Mouse (Mus musculus) kidney, postnatal 0 days (tissue): Measurements from ENCODE around the gene Cdrt4. TPM values are rescaled to one million over a fixed set of nuclear protein-coding genes. Genes with fewer than 3 reads are reported as not detected.

ENCODE experiments used
- ATAC-seq: fragments of 200-750 bp; cut with Nextera tagmentation; replicated peaks from 2 replicates; pipeline ENCODE4 v1.8.0; 2017; ENCODE audit warnings: low read depth, moderate number of reproducible peaks, moderate TSS enrichment, moderate library complexity; ENCODE audit not compliant: low FRiP score
- DNase-seq: peaks from one replicate; pipeline ENCODE4 v3.0.0-alpha.2; 2016; ENCODE audit warnings: low spot score
- H3K27ac ChIP-seq: fragments of 300-500 bp; sonication (generic); 2 replicates; pipeline ENCODE4 v1.5.1; 2014; ENCODE audit warnings: mild to moderate bottlenecking
- H3K27me3 ChIP-seq: fragments of 300-500 bp; sonication (generic); 2 replicates; pipeline ENCODE4 v1.6.1; 2014; ENCODE audit warnings: low read length, mixed read lengths; ENCODE audit not compliant: insufficient read depth
- H3K36me3 ChIP-seq: fragments of 300-500 bp; sonication (generic); 2 replicates; pipeline ENCODE4 v1.6.1; 2014; ENCODE audit warnings: low read length, mixed read lengths; ENCODE audit not compliant: insufficient read depth
- H3K4me1 ChIP-seq: fragments of 300-500 bp; sonication (generic); replicated peaks from 2 replicates; pipeline ENCODE4 v1.6.1; 2014; ENCODE audit warnings: antibody characterized with exemption, low read length, mixed read lengths; ENCODE audit not compliant: insufficient read depth
- H3K4me2 ChIP-seq: fragments of 300-500 bp; sonication (generic); 2 replicates; pipeline ENCODE4 v1.6.1; 2014; ENCODE audit warnings: mild to moderate bottlenecking, low read length, moderate library complexity, mixed read lengths
- H3K4me3 ChIP-seq: fragments of 300-500 bp; sonication (generic); replicated peaks from 2 replicates; pipeline ENCODE4 v1.5.1; 2014; ENCODE audit warnings: low read depth, low read length
- H3K9ac ChIP-seq: fragments of 300-500 bp; sonication (generic); 2 replicates; pipeline ENCODE4 v1.6.1; 2014; ENCODE audit warnings: low read depth, low read length
- H3K9me3 ChIP-seq: fragments of 300-500 bp; sonication (generic); replicated peaks from 2 replicates; pipeline ENCODE4 v1.6.1; 2016; ENCODE audit warnings: low read length, inconsistent platforms, mixed read lengths
- CTCF ChIP-seq: IDR thresholded peaks from 2 replicates; pipeline ENCODE4 v1.5.1; 2016; ENCODE audit warnings: antibody characterized with exemption, low read depth, mild to moderate bottlenecking, moderate library complexity
- WGBS: fragments of 180-500 bp; shearing (Covaris S2); extraction: QIAGEN DNeasy Blood & Tissue Kit; methylation state at CpG from one replicate; pipeline ENCODE4 v1.1.7; 2014; 5-methylcytosine and 5-hydroxymethylcytosine counted together
- polyA plus RNA-seq: library from polyadenylated mRNA; unstranded; fragments of >200 nt; fragmentation: Nextera tagmentation; extraction: Ambion mirVana; gene quantifications from 2 replicates; pipeline ENCODE4 v1.2.1, GENCODE M21; 2015

Cdrt4 gene
- polyA plus RNA-seq, 1 experiment from 2014 or later = 0.17 TPM

DNA sequence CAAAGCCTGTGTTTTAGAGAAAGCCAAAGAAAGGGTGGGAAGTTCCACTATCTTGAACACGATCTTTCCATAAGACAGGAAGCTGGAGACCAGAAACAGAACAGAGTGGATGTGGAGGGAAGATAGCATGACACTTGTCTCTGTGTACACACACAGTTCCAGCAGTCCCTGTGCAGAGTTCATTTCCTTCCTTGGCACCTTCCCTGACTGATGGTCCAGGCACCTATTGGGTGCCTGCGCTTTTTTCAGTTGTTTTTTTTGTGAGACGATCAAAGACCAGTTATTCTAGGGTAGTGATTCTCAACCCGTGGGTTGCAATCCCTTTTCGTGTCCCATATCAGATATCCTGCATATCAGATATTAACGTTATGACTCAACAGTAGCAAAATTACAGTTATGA lies 13.0 kb upstream of the Cdrt4 start:
- no peaks in the 10 kb centered on the region for H3K4me1 ChIP-seq
- no peaks in the 10 kb centered on the region for H3K36me3 ChIP-seq
- ATAC-seq = no peak
- peak; percentile 31 for DNase-seq
- H3K27ac ChIP-seq = no peak overlapping the region
- WGBS = 54% methylated on average over 6 of the region's 6 CpGs
- no peaks in the 10 kb centered on the region for H3K27me3 ChIP-seq
- H3K4me3 ChIP-seq = no peak overlapping the region
- H3K9ac ChIP-seq = no peak overlapping the region
- no peak overlapping the region for H3K4me2 ChIP-seq
- H3K9me3 ChIP-seq = no peaks in the 10 kb centered on the region
- no peak for TF ChIP-seq CTCF

DNA sequence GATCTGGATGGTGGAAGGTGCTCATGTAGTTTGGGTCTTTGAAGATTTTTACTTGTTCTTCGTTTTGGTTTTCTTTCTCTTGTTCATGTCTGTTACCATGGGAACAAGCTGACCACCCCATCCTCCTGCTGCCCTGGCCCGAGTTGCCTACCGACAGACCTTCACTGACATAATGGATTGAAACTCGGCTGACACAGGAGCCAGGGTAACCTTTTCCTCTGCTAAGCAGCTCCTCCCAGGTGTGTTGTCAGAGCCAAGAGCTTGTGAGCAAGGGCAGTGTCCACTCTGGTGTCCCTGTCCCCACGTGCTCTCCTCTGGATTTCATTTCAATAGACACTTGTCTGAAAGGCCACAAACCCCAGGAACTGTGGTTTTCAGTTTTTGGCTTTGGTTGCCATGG lies 12.1 kb upstream of the Cdrt4 start:
- no peak for DNase-seq
- Histone ChIP-seq H3K9ac (no peak overlapping the region), H3K4me2 (no peak overlapping the region), H3K4me3 (no peak overlapping the region), H3K4me1 (no peaks in the 10 kb centered on the region), H3K9me3 (no peaks in the 10 kb centered on the region), H3K27ac (no peak overlapping the region), H3K36me3 (no peaks in the 10 kb centered on the region), H3K27me3 (no peaks in the 10 kb centered on the region)
- TF ChIP-seq CTCF = no peak
- ATAC-seq = no peak
- 74% methylated on average over 5 of the region's 5 CpGs for WGBS

DNA sequence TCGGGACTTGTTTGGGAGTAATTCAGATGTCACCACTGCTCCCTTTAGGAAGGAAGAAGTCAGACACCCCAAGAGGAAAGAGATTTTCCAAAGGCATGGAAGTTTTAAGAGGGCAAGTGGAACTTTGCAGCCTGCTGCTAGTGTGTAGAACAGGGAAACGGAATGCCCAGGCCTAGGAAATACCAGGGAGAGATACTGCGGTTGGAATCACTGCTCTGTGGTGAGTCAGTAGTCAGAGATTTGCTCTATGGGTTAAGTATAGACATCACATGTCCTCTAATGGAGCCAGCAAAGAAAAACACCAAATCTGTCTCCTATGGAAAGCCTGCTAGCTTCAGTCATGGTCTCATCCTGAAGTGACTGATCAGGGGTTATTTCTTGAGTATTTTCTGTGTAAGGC lies 10.8 kb upstream of the Cdrt4 start:
- H3K9ac ChIP-seq = no peak overlapping the region
- no peak for ATAC-seq
- no peak overlapping the region for H3K27ac ChIP-seq
- no peaks in the 10 kb centered on the region for H3K4me1 ChIP-seq
- 83% methylated on average over 3 of the region's 3 CpGs for WGBS
- H3K36me3 ChIP-seq = no peaks in the 10 kb centered on the region
- no peak for DNase-seq
- H3K4me3 ChIP-seq = no peak overlapping the region
- H3K4me2 ChIP-seq = no peak overlapping the region
- H3K9me3 ChIP-seq = no peaks in the 10 kb centered on the region
- H3K27me3 ChIP-seq = no peaks in the 10 kb centered on the region
- TF ChIP-seq CTCF = no peak

- no peak overlapping the region for H3K4me3 ChIP-seq
- no peaks in the 10 kb centered on the region for H3K9me3 ChIP-seq
- no peaks in the 10 kb centered on the region for H3K36me3 ChIP-seq
- H3K9ac ChIP-seq = no peak overlapping the region
- DNase-seq (no peak), ATAC-seq (no peak)
- WGBS = 58% methylated on average over 6 of the region's 6 CpGs
- TF ChIP-seq CTCF = no peak
- no peak overlapping the region for H3K4me2 ChIP-seq
- H3K27ac ChIP-seq = no peak overlapping the region
- no peaks in the 10 kb centered on the region for H3K27me3 ChIP-seq
- no peaks in the 10 kb centered on the region for H3K4me1 ChIP-seq
Measured at GRCm38 (mm10) chr11:62943538-62943937, 7.5 kb upstream of the Cdrt4 start.

DNA sequence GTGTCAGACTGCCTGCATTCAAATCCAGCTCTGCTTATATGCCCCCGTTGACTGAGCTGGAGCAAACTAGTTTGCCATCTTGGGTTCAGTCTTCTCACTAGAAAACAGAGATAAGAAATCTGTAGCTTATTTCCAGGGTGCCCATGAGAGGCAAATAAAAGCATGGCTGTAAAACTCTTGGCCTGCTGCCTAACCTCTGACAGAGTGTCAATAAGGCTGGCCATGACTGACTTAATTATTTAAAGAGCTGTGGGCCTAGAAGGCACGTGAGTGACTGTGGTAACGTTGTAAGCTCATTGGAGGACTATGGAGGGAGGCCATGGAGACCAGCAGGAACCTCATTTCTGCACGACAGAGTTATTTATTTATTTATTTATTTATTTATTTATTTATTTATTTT lies 5.5 kb upstream of the Cdrt4 start:
- DNase-seq = no peak
- no peaks in the 10 kb centered on the region for H3K36me3 ChIP-seq

GRCm38 (mm10) chr11:62949548-62949947 lies 1.4 kb upstream of the Cdrt4 start:
- H3K4me3 ChIP-seq = no peak overlapping the region
- H3K9ac ChIP-seq = no peak overlapping the region
- TF ChIP-seq CTCF = no peak
- H3K36me3 ChIP-seq = no peaks in the 10 kb centered on the region
- no peaks in the 10 kb centered on the region for H3K27me3 ChIP-seq
- WGBS = 89% methylated on average over 1 of the region's 1 CpGs
- no peaks in the 10 kb centered on the region for H3K4me1 ChIP-seq
- no peaks in the 10 kb centered on the region for H3K9me3 ChIP-seq
- no peak overlapping the region for H3K4me2 ChIP-seq
- no peak overlapping the region for H3K27ac ChIP-seq
- no peak for ATAC-seq
- DNase-seq = peak; percentile 17

More for the DNA sequence above, 5.5 kb upstream of the Cdrt4 start:
- ATAC-seq = no peak
- Histone ChIP-seq H3K27me3 (no peaks in the 10 kb centered on the region), H3K4me3 (no peak overlapping the region), H3K4me1 (no peaks in the 10 kb centered on the region), H3K27ac (no peak overlapping the region), H3K9me3 (no peaks in the 10 kb centered on the region), H3K9ac (no peak overlapping the region), H3K4me2 (no peak overlapping the region)
- no peak for TF ChIP-seq CTCF
- 54% methylated on average over 4 of the region's 4 CpGs for WGBS

DNA sequence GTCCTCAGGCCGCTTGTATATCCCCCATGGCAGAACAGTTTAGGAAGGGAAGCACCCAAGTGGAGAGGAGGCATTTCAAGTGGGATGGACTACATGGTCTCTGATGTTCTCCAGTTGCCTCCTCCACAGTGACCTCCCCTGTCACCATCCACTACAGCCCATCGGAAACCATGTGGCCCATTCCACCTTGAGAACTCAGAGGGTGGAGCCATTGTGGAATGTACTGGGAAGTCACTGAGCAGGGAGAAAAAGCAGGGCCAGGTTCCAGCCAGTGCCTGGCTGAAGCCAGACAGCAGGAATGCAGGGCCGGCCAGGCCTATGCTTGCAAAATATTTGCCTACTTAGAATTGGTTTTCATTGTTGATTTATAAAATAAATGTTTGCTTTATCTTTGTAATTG lies 3.8 kb downstream of the Cdrt4 start:
- 86% methylated on average over 3 of the region's 3 CpGs for WGBS
- Histone ChIP-seq H3K4me3 (no peak overlapping the region), H3K9ac (no peak overlapping the region), H3K27ac (no peak overlapping the region), H3K4me1 (no peaks in the 10 kb centered on the region), H3K27me3 (no peaks in the 10 kb centered on the region), H3K9me3 (no peaks in the 10 kb centered on the region), H3K36me3 (no peaks in the 10 kb centered on the region), H3K4me2 (no peak overlapping the region)
- ATAC-seq (no peak), DNase-seq (no peak)
- TF ChIP-seq CTCF = no peak
